Mouse (Mus musculus): Measurements from ENCODE around the gene Olfr1393. TPM values are rescaled to one million over a fixed set of nuclear protein-coding genes. Genes with fewer than 3 reads are reported as not detected.

The Olfr1393 gene
- total RNA-seq, 2 experiments from 2014 or later = 0.11 to 0.33 TPM

DNA sequence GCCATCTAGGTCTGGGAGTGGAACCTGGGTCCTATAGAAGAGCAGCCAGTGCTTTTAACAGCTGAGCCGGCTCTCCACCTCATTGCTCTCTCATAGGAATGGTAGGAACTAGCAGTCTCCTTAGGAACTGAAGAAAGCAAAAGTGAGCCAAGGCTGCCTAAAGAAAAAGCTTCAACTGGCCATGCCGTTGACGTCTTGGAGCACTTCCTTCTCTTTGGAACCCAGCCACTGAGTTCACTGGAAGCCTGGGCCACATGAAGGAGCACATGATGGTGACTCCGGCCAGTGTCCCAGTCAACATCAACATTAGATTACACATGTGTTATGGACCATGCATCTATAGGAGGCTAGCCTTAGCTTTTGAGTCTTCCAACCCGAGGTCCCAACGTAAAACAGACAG is 25.1 kb upstream of the Olfr1393 start:
- intact Hi-C loops (cut with DNase I) = no loop called here
- no peak for DNase-seq (ENCODE audit: extremely low spot score in 1 of 2, low spot score in 2 of 2)
- TF ChIP-seq CTCF (IDR thresholded peaks at IDR 0.05) = no peak
- Histone ChIP-seq H3K4me3 (no peak overlapping the region), H3K27ac (no peak overlapping the region)

DNA sequence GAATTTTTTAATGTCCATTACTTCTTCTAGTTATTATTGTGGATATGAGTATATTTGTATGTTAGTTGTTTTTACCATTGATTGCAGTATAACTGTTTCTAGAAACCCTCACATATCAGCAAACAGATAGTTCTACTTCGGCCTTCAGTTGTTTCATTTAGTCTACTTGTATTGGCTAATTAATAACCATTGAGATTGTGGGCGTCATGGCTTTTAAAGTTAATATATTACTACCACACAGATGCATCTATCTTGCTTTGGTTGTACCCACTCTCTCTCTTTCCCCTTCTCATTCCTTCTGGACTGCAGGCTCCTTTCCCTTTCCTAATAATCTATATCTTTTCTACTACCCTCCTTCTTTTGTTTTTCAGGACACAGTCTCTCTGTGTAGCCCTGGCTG is 18.8 kb upstream of the Olfr1393 start:
- no peak overlapping the region for H3K4me3 ChIP-seq
- intact Hi-C loops (cut with DNase I) = no loop called here
- no peak for TF ChIP-seq CTCF (IDR thresholded peaks at IDR 0.05)
- no peak for DNase-seq (ENCODE audit: extremely low spot score in 1 of 2, low spot score in 2 of 2)
- H3K27ac ChIP-seq = no peak overlapping the region

DNA sequence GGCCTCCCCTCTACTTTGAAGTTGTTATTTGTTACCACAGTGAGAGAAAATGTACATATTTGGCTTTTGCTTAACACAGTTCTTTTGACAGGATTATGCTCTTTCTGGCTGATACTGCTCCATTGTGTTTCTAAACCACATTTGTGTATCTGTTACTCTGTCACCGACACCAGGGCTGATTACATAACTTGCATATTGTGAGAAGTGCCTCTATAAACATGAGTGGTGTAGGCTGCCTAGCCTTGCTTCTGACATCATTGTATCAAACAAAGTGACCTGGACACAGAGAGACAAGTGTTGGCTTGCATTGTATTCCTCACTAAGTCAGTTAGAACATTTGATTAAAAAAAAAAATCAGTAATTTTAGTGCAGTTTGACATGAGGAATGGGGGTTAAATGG is 18.3 kb upstream of the Olfr1393 start:
- TF ChIP-seq CTCF (IDR thresholded peaks at IDR 0.05) = no peak
- no peak overlapping the region for H3K4me3 ChIP-seq
- intact Hi-C loops (cut with DNase I) = no loop called here
- no peak overlapping the region for H3K27ac ChIP-seq
- no peak for DNase-seq (ENCODE audit: extremely low spot score in 1 of 2, low spot score in 2 of 2)

DNA sequence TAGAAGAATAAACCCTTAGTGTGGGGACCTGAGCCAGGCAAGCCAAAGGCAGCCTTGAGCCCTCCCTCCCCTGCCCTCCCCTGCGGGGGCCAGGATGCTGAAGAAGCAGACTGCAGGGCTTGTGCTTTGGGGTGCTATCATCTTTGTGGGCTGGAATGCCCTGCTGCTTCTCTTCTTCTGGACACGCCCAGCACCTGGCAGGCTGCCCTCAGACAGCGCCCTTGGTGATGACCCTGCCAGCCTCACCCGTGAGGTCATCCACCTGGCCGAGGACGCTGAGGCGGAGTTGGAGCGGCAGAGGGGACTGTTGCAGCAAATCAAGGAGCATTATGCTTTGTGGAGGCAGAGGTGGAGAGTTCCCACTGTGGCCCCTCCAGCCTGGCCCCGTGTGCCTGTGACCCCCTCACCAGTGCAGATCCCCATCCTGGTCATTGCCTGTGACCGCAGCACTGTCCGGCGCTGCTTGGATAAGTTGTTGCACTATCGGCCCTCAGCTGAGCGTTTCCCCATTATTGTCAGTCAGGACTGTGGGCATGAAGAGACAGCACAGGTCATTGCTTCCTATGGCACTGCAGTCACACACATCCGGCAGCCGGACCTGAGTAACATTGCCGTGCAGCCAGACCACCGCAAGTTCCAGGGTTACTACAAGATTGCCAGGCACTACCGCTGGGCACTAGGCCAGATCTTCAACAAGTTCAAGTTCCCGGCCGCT is 17.3 kb upstream of the Olfr1393 start:
- no peak overlapping the region for H3K27ac ChIP-seq
- H3K4me3 ChIP-seq = no peak overlapping the region
- intact Hi-C loops (cut with DNase I) = no loop called here
- no peak for TF ChIP-seq CTCF (IDR thresholded peaks at IDR 0.05)
- DNase-seq (ENCODE audit: extremely low spot score in 1 of 2, low spot score in 2 of 2) = no peak

DNA sequence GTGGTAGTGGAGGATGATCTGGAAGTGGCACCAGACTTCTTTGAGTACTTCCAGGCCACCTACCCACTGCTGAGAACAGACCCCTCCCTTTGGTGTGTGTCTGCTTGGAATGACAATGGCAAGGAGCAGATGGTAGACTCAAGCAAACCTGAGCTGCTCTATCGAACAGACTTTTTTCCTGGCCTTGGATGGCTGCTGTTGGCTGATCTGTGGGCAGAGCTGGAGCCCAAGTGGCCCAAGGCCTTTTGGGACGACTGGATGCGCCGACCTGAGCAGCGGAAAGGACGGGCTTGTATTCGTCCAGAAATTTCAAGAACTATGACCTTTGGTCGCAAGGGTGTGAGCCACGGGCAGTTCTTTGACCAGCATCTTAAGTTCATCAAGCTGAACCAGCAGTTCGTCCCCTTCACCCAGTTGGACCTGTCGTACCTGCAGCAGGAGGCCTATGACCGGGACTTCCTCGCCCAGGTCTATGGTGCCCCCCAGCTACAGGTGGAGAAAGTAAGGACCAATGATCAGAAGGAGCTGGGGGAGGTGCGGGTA is 16.7 kb upstream of the Olfr1393 start:
- TF ChIP-seq CTCF (IDR thresholded peaks at IDR 0.05) = no peak
- no peak for DNase-seq (ENCODE audit: extremely low spot score in 1 of 2, low spot score in 2 of 2)
- H3K4me3 ChIP-seq = no peak overlapping the region
- intact Hi-C loops (cut with DNase I) = no loop called here
- no peak overlapping the region for H3K27ac ChIP-seq

DNA sequence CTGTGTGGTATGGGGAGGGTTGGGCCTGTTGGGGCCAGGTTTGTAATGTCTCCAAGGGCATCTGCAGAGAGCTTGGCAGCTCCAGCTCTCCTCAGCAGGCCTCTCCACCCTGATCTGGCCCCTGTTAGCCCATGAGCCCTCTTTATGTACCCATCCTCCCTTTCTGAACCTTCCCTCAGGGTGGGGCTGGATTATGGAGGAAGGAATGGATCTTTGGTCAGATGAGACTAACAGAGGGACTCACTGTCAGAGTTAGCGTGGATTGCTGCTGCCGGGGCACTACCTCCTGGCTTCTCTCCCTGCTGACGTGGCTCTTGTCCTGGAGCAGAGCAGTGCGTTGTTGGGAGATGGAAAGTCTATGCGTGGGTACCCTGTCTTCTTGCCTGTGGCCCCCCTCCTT is 15.8 kb upstream of the Olfr1393 start:
- H3K27ac ChIP-seq = no peak overlapping the region
- no peak for TF ChIP-seq CTCF (IDR thresholded peaks at IDR 0.05)
- intact Hi-C loops (cut with DNase I) = no loop called here
- no peak for DNase-seq (ENCODE audit: extremely low spot score in 1 of 2, low spot score in 2 of 2)
- no peak overlapping the region for H3K4me3 ChIP-seq

DNA sequence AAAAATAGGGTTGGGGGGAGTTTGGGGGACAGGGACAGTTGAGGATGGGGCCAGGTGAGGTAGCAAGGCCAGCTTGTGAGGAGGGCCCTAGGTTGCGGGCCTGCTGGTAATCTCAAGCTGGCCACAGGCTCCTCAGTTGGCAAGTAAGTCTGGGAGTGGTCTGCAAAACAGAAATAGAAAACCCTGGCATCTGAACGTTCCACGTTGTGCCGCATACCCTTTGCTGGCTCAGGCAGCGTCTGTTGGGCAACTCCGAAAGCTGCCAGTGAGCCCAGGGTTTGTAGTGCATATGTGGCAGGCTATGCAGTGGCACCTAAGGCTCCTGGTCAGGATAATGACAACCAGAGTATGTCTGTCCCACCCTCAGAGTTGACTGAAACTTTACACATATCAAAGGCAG is 15.0 kb upstream of the Olfr1393 start:
- intact Hi-C loops (cut with DNase I) = no loop called here
- Histone ChIP-seq H3K27ac (no peak overlapping the region), H3K4me3 (no peak overlapping the region)
- no peak for DNase-seq (ENCODE audit: extremely low spot score in 1 of 2, low spot score in 2 of 2)
- no peak for TF ChIP-seq CTCF (IDR thresholded peaks at IDR 0.05)

DNA sequence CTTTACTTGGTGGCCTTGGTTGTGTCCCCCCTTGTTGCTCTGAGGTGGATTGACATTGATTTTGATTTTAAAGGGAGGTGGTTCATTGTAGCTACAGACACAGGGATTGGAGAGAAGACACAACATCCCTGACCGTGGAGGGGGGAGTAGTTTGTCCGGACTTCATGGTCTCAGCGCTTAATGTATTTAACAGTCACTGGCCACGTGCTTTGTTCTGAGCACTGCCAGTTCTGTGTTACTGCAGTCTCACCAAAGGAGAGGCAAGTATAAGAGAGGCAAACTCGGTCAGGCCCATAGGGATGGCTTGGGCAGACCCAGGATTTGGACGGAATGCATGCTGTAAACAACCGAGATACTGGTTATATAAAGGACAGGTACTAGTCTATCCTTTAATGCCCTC is 14.0 kb upstream of the Olfr1393 start:
- Histone ChIP-seq H3K4me3 (no peak overlapping the region), H3K27ac (no peak overlapping the region)
- intact Hi-C loops (cut with DNase I) = no loop called here
- no peak for TF ChIP-seq CTCF (IDR thresholded peaks at IDR 0.05)
- no peak for DNase-seq (ENCODE audit: extremely low spot score in 1 of 2, low spot score in 2 of 2)

DNA sequence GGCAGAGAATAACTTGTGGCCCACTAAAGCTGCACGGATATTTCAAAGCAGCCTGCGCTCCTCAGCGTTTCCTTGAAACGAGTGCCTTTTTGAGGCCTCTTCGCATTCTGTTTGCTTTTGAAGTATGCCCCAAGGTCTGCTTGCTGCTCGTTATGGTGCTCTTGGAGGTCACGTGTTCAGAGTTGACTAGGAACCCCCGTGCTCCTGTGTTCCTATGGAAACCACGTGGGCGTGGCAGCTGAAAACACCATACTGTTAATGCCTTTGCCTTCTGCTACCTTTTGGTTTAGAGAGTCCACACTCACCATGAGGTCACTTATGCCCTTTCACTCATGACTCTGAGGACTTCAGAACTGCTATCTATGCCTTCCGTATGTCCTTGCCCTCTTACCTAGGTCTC is 13.5 kb upstream of the Olfr1393 start:
- TF ChIP-seq CTCF (IDR thresholded peaks at IDR 0.05) = no peak
- intact Hi-C loops (cut with DNase I) = loop anchor here (5.0 kb wide), 1 partner anchor 392 kb away; the partner anchor contains the start of gene Irgm1
- no peak for DNase-seq (ENCODE audit: extremely low spot score in 1 of 2, low spot score in 2 of 2)
- H3K4me3 ChIP-seq = no peak overlapping the region
- no peak overlapping the region for H3K27ac ChIP-seq

DNA sequence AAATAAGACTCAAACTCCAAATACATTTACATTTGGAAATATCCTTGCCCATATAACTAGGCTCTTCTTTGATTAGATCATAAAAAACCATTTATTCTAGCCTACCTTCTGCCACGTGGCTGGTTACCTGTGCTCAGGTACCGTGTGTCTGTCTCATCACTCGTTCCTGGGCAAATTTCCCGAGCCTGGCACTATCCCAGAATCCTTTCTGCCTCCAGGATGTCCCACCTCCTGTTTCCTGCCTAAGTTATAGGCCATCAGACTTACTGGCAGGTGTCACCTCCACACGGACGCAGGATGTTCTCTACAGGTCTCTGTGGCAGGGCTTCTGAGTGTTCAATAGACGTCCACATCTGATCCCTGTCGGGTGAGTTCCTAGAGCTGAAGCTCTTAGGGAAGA is 13.0 kb upstream of the Olfr1393 start:
- intact Hi-C loops (cut with DNase I) = loop anchor here (5.0 kb wide), 1 partner anchor 393 kb away; the partner anchor contains the start of gene Irgm1
- DNase-seq (ENCODE audit: extremely low spot score in 1 of 2, low spot score in 2 of 2) = no peak
- Histone ChIP-seq H3K4me3 (no peak overlapping the region), H3K27ac (no peak overlapping the region)
- TF ChIP-seq CTCF (IDR thresholded peaks at IDR 0.05) = no peak

DNA sequence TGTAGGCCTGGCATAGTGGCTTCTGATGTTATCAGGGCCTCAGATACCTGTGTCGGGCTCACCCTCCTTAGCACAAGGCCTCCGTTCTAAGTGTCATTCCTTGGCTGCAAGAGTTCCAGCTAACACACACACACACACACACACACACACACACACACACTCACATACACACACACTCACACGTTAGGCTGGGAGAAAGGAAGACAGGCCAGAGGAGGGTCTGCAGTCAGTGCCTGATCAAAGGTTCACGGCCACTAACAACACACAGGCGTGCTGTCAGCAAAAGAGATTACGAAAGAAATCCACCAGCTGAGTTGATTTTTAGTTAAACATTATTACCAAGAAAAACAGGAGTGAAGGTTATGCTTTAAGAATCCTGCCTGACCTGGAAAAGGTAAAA is 11.4 kb upstream of the Olfr1393 start:
- no peak for TF ChIP-seq CTCF (IDR thresholded peaks at IDR 0.05)
- Histone ChIP-seq H3K4me3 (no peak overlapping the region), H3K27ac (no peak overlapping the region)
- intact Hi-C loops (cut with DNase I) = loop anchor here (5.0 kb wide), 1 partner anchor 394 kb away; the partner anchor contains the start of gene Irgm1
- DNase-seq (ENCODE audit: extremely low spot score in 1 of 2, low spot score in 2 of 2) = no peak

DNA sequence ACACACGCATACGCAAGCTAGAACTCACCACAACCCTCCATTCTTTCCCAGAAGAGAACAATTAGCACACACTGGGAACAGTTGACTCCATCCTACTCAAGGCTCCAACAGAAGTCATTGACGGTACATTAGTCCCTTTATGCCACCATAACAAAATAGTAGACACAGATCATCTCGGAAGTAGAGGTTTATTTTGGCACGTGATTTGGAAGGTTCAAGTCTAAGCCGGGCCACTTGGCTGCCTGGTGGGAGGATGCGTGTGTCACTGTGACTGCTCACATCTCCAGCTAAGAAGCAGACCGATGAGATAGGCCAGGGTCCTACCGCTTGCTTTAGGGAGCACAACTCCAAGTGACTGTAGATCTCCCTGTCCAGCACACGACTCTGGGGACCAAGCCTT is 10.8 kb upstream of the Olfr1393 start:
- Histone ChIP-seq H3K4me3 (no peak overlapping the region), H3K27ac (no peak overlapping the region)
- no peak for TF ChIP-seq CTCF (IDR thresholded peaks at IDR 0.05)
- intact Hi-C loops (cut with DNase I) = loop anchor here (5.0 kb wide), 1 partner anchor 395 kb away; the partner anchor contains the start of gene Irgm1
- no peak for DNase-seq (ENCODE audit: extremely low spot score in 1 of 2, low spot score in 2 of 2)

Measured in left cerebral cortex, adult 2 months (tissue).